Mouse (Mus musculus) hindbrain, embryonic 15.5 days (tissue): Measurements from ENCODE around the gene Fbxl13. TPM values are rescaled to one million over a fixed set of nuclear protein-coding genes. Genes with fewer than 3 reads are reported as not detected.
A peak's percentile ranks its signal among the peaks of the same experiment; 100 is the strongest.

Experiments used
- ATAC-seq: fragments of 200-750 bp; cut with Nextera tagmentation; 2 replicates; pipeline ENCODE4 v1.8.0; 2017; ENCODE audit warnings: low read depth, moderate number of reproducible peaks, moderate TSS enrichment; ENCODE audit not compliant: low FRiP score
- H3K27ac ChIP-seq: fragments of 300-500 bp; sonication (generic); replicated peaks from 2 replicates; pipeline ENCODE4 v1.5.1; 2015; ENCODE audit warnings: mild to moderate bottlenecking, inconsistent platforms
- H3K27me3 ChIP-seq: fragments of 300-500 bp; sonication (generic); 2 replicates; pipeline ENCODE4 v1.6.1; 2015; ENCODE audit warnings: control low read depth, inconsistent platforms
- H3K36me3 ChIP-seq: fragments of 300-500 bp; sonication (generic); 2 replicates; pipeline ENCODE4 v1.6.1; 2015; ENCODE audit warnings: control low read depth, inconsistent platforms
- H3K4me1 ChIP-seq: fragments of 300-500 bp; sonication (generic); replicated peaks from 2 replicates; pipeline ENCODE4 v1.6.1; 2015; ENCODE audit warnings: control low read depth, inconsistent platforms
- H3K4me2 ChIP-seq: fragments of 300-500 bp; sonication (generic); 2 replicates; pipeline ENCODE4 v1.6.1; 2015; ENCODE audit warnings: moderate library complexity, mild to moderate bottlenecking, inconsistent platforms
- H3K4me3 ChIP-seq: fragments of 300-500 bp; sonication (generic); 2 replicates; pipeline ENCODE4 v1.5.1; 2015; ENCODE audit warnings: mild to moderate bottlenecking, inconsistent platforms
- H3K9ac ChIP-seq: fragments of 300-500 bp; sonication (generic); 2 replicates; pipeline ENCODE4 v1.6.1; 2015; ENCODE audit warnings: inconsistent platforms
- H3K9me3 ChIP-seq: fragments of 300-500 bp; sonication (generic); 2 replicates; pipeline ENCODE4 v1.6.1; 2016; ENCODE audit warnings: control low read depth, inconsistent platforms
- WGBS: fragments of 180-500 bp; shearing (Covaris S2); methylation state at CpG from one replicate; pipeline ENCODE4 v1.1.7; 2015; 5-methylcytosine and 5-hydroxymethylcytosine counted together
- polyA plus RNA-seq: library from polyadenylated mRNA; unstranded; fragments of >200 nt; fragmentation: Nextera tagmentation; extraction: Ambion mirVana; gene quantifications from 2 replicates; pipeline ENCODE4 v1.2.1, GENCODE M21; 2015

The Fbxl13 gene
- 0.22 and 0.40 TPM in 2 replicates for polyA plus RNA-seq

GRCm38 (mm10) chr5:21645439-21646132, at the start of gene Fbxl13, which contains the start of gene Armc10:
Gene Fbxl13 (minus strand): TSS chr5:21645634.
Gene Armc10 (plus strand): TSS chr5:21645813.
- H3K36me3 ChIP-seq: peaks cover 25% of the 10 kb centered on the region
- WGBS: 1% methylated on average over 39 of the region's 40 CpGs
- H3K4me1 ChIP-seq: peaks cover 22% of the 10 kb centered on the region
- peak within 1 kb of the TSS; percentile 89 for H3K4me3 ChIP-seq
- H3K9me3 ChIP-seq: no peaks in the 10 kb centered on the region
- peak within 1 kb of the TSS; percentile 81 for H3K27ac ChIP-seq
- ATAC-seq: peak; percentile 97
- no peaks in the 10 kb centered on the region for H3K27me3 ChIP-seq
- H3K4me2 ChIP-seq: peak within 1 kb of the TSS; percentile 82
- peak within 1 kb of the TSS; percentile 91 for H3K9ac ChIP-seq

GRCm38 (mm10) chr5:21694854-21695490, 49.5 kb upstream of the Fbxl13 start:
- H3K4me1 ChIP-seq: peaks cover 5% of the 10 kb centered on the region
- H3K27ac ChIP-seq: no peak overlapping the region
- WGBS: 95% methylated on average over 3 of the region's 3 CpGs
- no peaks in the 10 kb centered on the region for H3K36me3 ChIP-seq
- H3K27me3 ChIP-seq: no peaks in the 10 kb centered on the region
- no peak overlapping the region for H3K4me2 ChIP-seq
- ATAC-seq: 0 out of 2 replicates have a peak, but pooled peaks have one; percentile 34
- no peak overlapping the region for H3K9ac ChIP-seq
- no peak overlapping the region for H3K4me3 ChIP-seq
- no peaks in the 10 kb centered on the region for H3K9me3 ChIP-seq

- Histone ChIP-seq H3K4me3 (no peak overlapping the region), H3K27me3 (no peaks in the 10 kb centered on the region), H3K36me3 (no peaks in the 10 kb centered on the region), H3K4me1 (no peaks in the 10 kb centered on the region), H3K9ac (no peak overlapping the region), H3K27ac (no peak overlapping the region), H3K4me2 (no peak overlapping the region), H3K9me3 (no peaks in the 10 kb centered on the region)
- 84% methylated on average over 3 of the region's 3 CpGs for WGBS
- no peak for ATAC-seq
Measured at GRCm38 (mm10) chr5:21693372-21693870, 48.0 kb upstream of the Fbxl13 start.

GRCm38 (mm10) chr5:21692230-21692629, 46.8 kb upstream of the Fbxl13 start:
- Histone ChIP-seq H3K27ac (no peak overlapping the region), H3K4me2 (no peak overlapping the region), H3K36me3 (no peaks in the 10 kb centered on the region), H3K27me3 (no peaks in the 10 kb centered on the region), H3K9ac (no peak overlapping the region), H3K9me3 (no peaks in the 10 kb centered on the region), H3K4me1 (no peaks in the 10 kb centered on the region), H3K4me3 (no peak overlapping the region)
- no peak for ATAC-seq
- WGBS: 96% methylated on average over 5 of the region's 5 CpGs

- Histone ChIP-seq H3K9ac (no peak overlapping the region), H3K4me2 (no peak overlapping the region), H3K9me3 (no peaks in the 10 kb centered on the region), H3K27me3 (no peaks in the 10 kb centered on the region), H3K4me1 (no peaks in the 10 kb centered on the region), H3K36me3 (no peaks in the 10 kb centered on the region), H3K4me3 (no peak overlapping the region), H3K27ac (0 out of 2 replicates have a peak overlapping the region, but pooled peaks have one; percentile 15)
- 57% methylated on average over 4 of the region's 4 CpGs for WGBS
- ATAC-seq: no peak; the same call in 1 of the 2 replicates
Measured at GRCm38 (mm10) chr5:21687042-21687441, 41.6 kb upstream of the Fbxl13 start.

- no peak overlapping the region for H3K9ac ChIP-seq
- H3K4me3 ChIP-seq: no peak overlapping the region
- 81% methylated on average over 10 of the region's 10 CpGs for WGBS
- no peaks in the 10 kb centered on the region for H3K36me3 ChIP-seq
- H3K27ac ChIP-seq: no peak overlapping the region
- no peak overlapping the region for H3K4me2 ChIP-seq
- no peaks in the 10 kb centered on the region for H3K9me3 ChIP-seq
- ATAC-seq: no peak
- no peaks in the 10 kb centered on the region for H3K27me3 ChIP-seq
- no peaks in the 10 kb centered on the region for H3K4me1 ChIP-seq
Measured at GRCm38 (mm10) chr5:21685001-21685400, 39.6 kb upstream of the Fbxl13 start.

- H3K27me3 ChIP-seq: no peaks in the 10 kb centered on the region
- H3K4me3 ChIP-seq: no peak overlapping the region
- H3K27ac ChIP-seq: no peak overlapping the region
- no peak overlapping the region for H3K9ac ChIP-seq
- WGBS: 93% methylated on average over 9 of the region's 9 CpGs
- no peak for ATAC-seq
- H3K9me3 ChIP-seq: no peaks in the 10 kb centered on the region
- H3K4me1 ChIP-seq: no peaks in the 10 kb centered on the region
- no peaks in the 10 kb centered on the region for H3K36me3 ChIP-seq
- H3K4me2 ChIP-seq: no peak overlapping the region
Measured at GRCm38 (mm10) chr5:21683811-21684210, 38.4 kb upstream of the Fbxl13 start.

GRCm38 (mm10) chr5:21680940-21681339, 35.5 kb upstream of the Fbxl13 start:
- H3K36me3 ChIP-seq: no peaks in the 10 kb centered on the region
- no peak overlapping the region for H3K4me2 ChIP-seq
- ATAC-seq: no peak
- H3K9me3 ChIP-seq: no peaks in the 10 kb centered on the region
- WGBS: 81% methylated on average over 5 of the region's 5 CpGs
- H3K27ac ChIP-seq: no peak overlapping the region
- H3K9ac ChIP-seq: no peak overlapping the region
- no peaks in the 10 kb centered on the region for H3K27me3 ChIP-seq
- no peak overlapping the region for H3K4me3 ChIP-seq
- H3K4me1 ChIP-seq: no peaks in the 10 kb centered on the region

GRCm38 (mm10) chr5:21680029-21680428, 34.6 kb upstream of the Fbxl13 start:
- H3K27me3 ChIP-seq: no peaks in the 10 kb centered on the region
- H3K36me3 ChIP-seq: no peaks in the 10 kb centered on the region; the same call in 1 of the 2 replicates
- H3K9ac ChIP-seq: no peak overlapping the region
- no peak overlapping the region for H3K4me3 ChIP-seq
- no peak overlapping the region for H3K27ac ChIP-seq
- 62% methylated on average over 4 of the region's 4 CpGs for WGBS
- no peak for ATAC-seq
- H3K9me3 ChIP-seq: no peaks in the 10 kb centered on the region
- H3K4me1 ChIP-seq: no peaks in the 10 kb centered on the region
- H3K4me2 ChIP-seq: no peak overlapping the region

- H3K4me3 ChIP-seq: no peak overlapping the region
- WGBS: 96% methylated on average over 9 of the region's 9 CpGs
- H3K9me3 ChIP-seq: no peaks in the 10 kb centered on the region
Measured at GRCm38 (mm10) chr5:21678363-21678762, 32.9 kb upstream of the Fbxl13 start.

GRCm38 (mm10) chr5:21677939-21678338, 32.5 kb upstream of the Fbxl13 start:
- WGBS: 96% methylated on average over 6 of the region's 6 CpGs
- H3K4me2 ChIP-seq: no peak overlapping the region

More at GRCm38 (mm10) chr5:21678363-21678762, 32.9 kb upstream of the Fbxl13 start:
- Histone ChIP-seq H3K9ac (no peak overlapping the region), H3K27ac (no peak overlapping the region), H3K4me2 (no peak overlapping the region), H3K36me3 (no peaks in the 10 kb centered on the region; the same call in 1 of the 2 replicates), H3K27me3 (no peaks in the 10 kb centered on the region), H3K4me1 (peaks cover under 1% of the 10 kb centered on the region; the same call in 1 of the 2 replicates)
- ATAC-seq: no peak

GRCm38 (mm10) chr5:21675494-21675893, 30.1 kb upstream of the Fbxl13 start:
- H3K4me2 ChIP-seq: no peak overlapping the region
- H3K9ac ChIP-seq: no peak overlapping the region
- H3K4me1 ChIP-seq: peaks cover 4% of the 10 kb centered on the region
- 94% methylated on average over 23 of the region's 23 CpGs for WGBS
- no peaks in the 10 kb centered on the region for H3K9me3 ChIP-seq
- no peaks in the 10 kb centered on the region; the same call in 1 of the 2 replicates for H3K36me3 ChIP-seq
- ATAC-seq: no peak
- H3K27ac ChIP-seq: no peak overlapping the region
- H3K4me3 ChIP-seq: no peak overlapping the region
- H3K27me3 ChIP-seq: no peaks in the 10 kb centered on the region

More at GRCm38 (mm10) chr5:21677939-21678338, 32.5 kb upstream of the Fbxl13 start:
- no peak overlapping the region for H3K27ac ChIP-seq
- no peak overlapping the region for H3K4me3 ChIP-seq
- no peaks in the 10 kb centered on the region; the same call in 1 of the 2 replicates for H3K36me3 ChIP-seq
- no peaks in the 10 kb centered on the region for H3K27me3 ChIP-seq
- no peak for ATAC-seq
- no peaks in the 10 kb centered on the region for H3K9me3 ChIP-seq
- H3K9ac ChIP-seq: no peak overlapping the region
- H3K4me1 ChIP-seq: peaks cover 4% of the 10 kb centered on the region
